Comparison of ENCODE assay signal across 1 mouse cellular context in genomic region chr3:127821209-127821608, GRCm38 (mm10).
TF ChIP-seq lines count a peak whose summit lies in the region.

No protein-coding gene starts in this region.

TF ChIP-seq in MEL, 35 proteins besides CTCF, POLR2A, EP300 and RAD21 (continued from another document):
- TF ChIP-seq MAZ (IDR thresholded peaks at IDR 0.05; ENCODE audit: low read depth, low read length) (no peak), MAX (IDR thresholded peaks at IDR 0.05; ENCODE audit: low read length) (no peak), TCF12 (IDR thresholded peaks at IDR 0.05; ENCODE audit: low read depth, low read length) (peak; percentile 27; the same call in 1 of the 2 replicates), POLR2AphosphoS5 (IDR thresholded peaks at IDR 0.05; ENCODE audit: borderline replicate concordance, low read depth, low read length) (no peak), POLR2AphosphoS2 (IDR thresholded peaks at IDR 0.05; ENCODE audit: low read length) (no peak), ELF1 (IDR thresholded peaks at IDR 0.05; ENCODE audit: low read depth, low read length) (no peak), ZNF384 (IDR thresholded peaks at IDR 0.05; ENCODE audit: low read depth, low read length) (no peak), KAT2A (conservative IDR thresholded peaks at IDR 0.05; ENCODE audit: low read depth, low read length) (no peak), RCOR1 (IDR thresholded peaks at IDR 0.05; ENCODE audit: low read depth, low read length) (no peak), TBP (IDR thresholded peaks at IDR 0.05; ENCODE audit: low read depth, low read length) (0 out of 2 replicates have a peak, but pooled peaks have one; percentile 31), SMC3 (IDR thresholded peaks at IDR 0.05; ENCODE audit: low read depth, low read length) (no peak), BHLHE40 (IDR thresholded peaks at IDR 0.05; ENCODE audit: borderline replicate concordance, low read depth, low read length) (no peak), CHD2 (IDR thresholded peaks at IDR 0.05; ENCODE audit: low read length) (no peak), JUND (IDR thresholded peaks at IDR 0.05; ENCODE audit: low read depth, low read length) (no peak), HCFC1 (IDR thresholded peaks at IDR 0.05; ENCODE audit: low read depth, low read length) (no peak), MYC (IDR thresholded peaks at IDR 0.05; ENCODE audit: low read depth, low read length) (no peak), UBTF (IDR thresholded peaks at IDR 0.05; ENCODE audit: borderline replicate concordance, insufficient read depth, low read depth, low read length) (no peak), NRF1 (IDR thresholded peaks at IDR 0.05; ENCODE audit: insufficient read depth, low read depth, low read length, poor library complexity, severe bottlenecking) (no peak), USF1 (IDR thresholded peaks at IDR 0.05; ENCODE audit: low read depth, low read length) (no peak), ETS1 (IDR thresholded peaks at IDR 0.05; ENCODE audit: low read depth, low read length) (peak; percentile 59), MXI1 (IDR thresholded peaks at IDR 0.05; ENCODE audit: low read depth, low read length) (no peak), TAL1 (IDR thresholded peaks at IDR 0.05; ENCODE audit: low read length) (peak; percentile 45), ZKSCAN1 (IDR thresholded peaks at IDR 0.05; ENCODE audit: low read depth, low read length) (no peak), USF2 (IDR thresholded peaks at IDR 0.05; ENCODE audit: borderline replicate concordance in 1 of 2, insufficient read depth in 1 of 2, low read depth in 1 of 2, low read length in 2 of 2) (no peak), E2F4 (IDR thresholded peaks at IDR 0.05; ENCODE audit: borderline replicate concordance, low read depth, low read length) (no peak)
